8 mouse cellular contexts compared by ENCODE assay signal in the genomic region with DNA sequence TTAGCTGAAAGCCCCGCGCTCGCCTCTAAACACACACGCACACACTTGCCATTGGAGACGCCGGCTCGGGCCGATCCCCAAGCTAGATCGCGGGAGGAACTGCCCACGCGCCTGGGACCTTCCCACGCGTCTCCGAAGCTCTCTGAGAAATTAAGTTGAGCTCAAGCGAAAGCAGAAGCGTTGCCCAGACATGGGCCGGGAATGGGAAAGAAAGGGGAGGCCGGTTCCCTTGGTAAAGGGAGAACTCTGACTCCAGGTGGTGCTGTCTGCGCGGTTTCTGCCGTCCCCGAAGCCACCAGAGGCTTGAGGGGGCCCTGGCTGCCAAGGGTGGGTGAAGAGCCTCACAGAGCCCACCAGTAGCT. TPM values are rescaled to one million over a fixed set of nuclear protein-coding genes. Genes with fewer than 3 reads are reported as not detected.
DNase-seq lines count a peak whose midpoint lies in the region; ATAC-seq and TF ChIP-seq lines count a peak whose summit lies in the region.

A gene (minus strand): TSS at position 210 of the 362 bp plus-strand sequence.

- H3K4me1 ChIP-seq in forebrain, embryonic 14.5 days (ENCODE audit: control insufficient read depth, insufficient read depth, low read length), result peaks cover 34% of the 10 kb centered on the region
- H3K4me1 ChIP-seq in heart, embryonic 16.5 days (ENCODE audit: control insufficient read depth, insufficient read depth, low read length), result peaks cover 39% of the 10 kb centered on the region
- H3K4me1 ChIP-seq in liver, embryonic 14.5 days (replicated peaks; ENCODE audit: control insufficient read depth in 2 of 2, insufficient read depth in 2 of 2, low read length in 1 of 2), result no peaks in the 10 kb centered on the region

- no peaks in the 10 kb centered on the region for H3K36me3 ChIP-seq in forebrain, embryonic 14.5 days (ENCODE audit: control insufficient read depth, insufficient read depth, low read length)
- no peaks in the 10 kb centered on the region for H3K36me3 ChIP-seq in heart, embryonic 16.5 days (ENCODE audit: control insufficient read depth, insufficient read depth)
- H3K36me3 ChIP-seq in liver, embryonic 14.5 days (replicated peaks; ENCODE audit: control insufficient read depth, insufficient read depth, low read depth), result no peaks in the 10 kb centered on the region

- peak; percentile 53 for TF ChIP-seq CTCF in liver, embryonic 14.5 days (IDR thresholded peaks at IDR 0.05; ENCODE audit: low read depth)

- no peaks in the 10 kb centered on the region for H3K9me3 ChIP-seq in forebrain, embryonic 14.5 days (replicated peaks; ENCODE audit: control insufficient read depth, low read length)
- 0 out of 2 replicates have a peak, but pooled peaks cover 3% of the 10 kb centered on the region for H3K9me3 ChIP-seq in heart, embryonic 16.5 days (replicated peaks; ENCODE audit: control insufficient read depth, low read length)
- H3K9me3 ChIP-seq in liver, embryonic 14.5 days (ENCODE audit: control insufficient read depth, low read length), result no peaks in the 10 kb centered on the region

- 0% methylated on average over 23 of the region's 23 CpGs for WGBS in forebrain, embryonic 14.5 days
- WGBS in heart, embryonic 16.5 days, result 0% methylated on average over 23 of the region's 23 CpGs
- under 1% methylated on average over 23 of the region's 23 CpGs for WGBS in liver, embryonic 14.5 days (ENCODE audit: insufficient replicate concordance)

- peak; percentile 50 for ATAC-seq in forebrain, embryonic 14.5 days
- peak; percentile 65 for ATAC-seq in heart, embryonic 16.5 days (replicated peaks; ENCODE audit: extremely low read depth, insufficient read depth, low FRiP score)
- ATAC-seq in liver, embryonic 14.5 days (ENCODE audit: insufficient read depth), result no peak

- H3K27me3 ChIP-seq in forebrain, embryonic 14.5 days (replicated peaks; ENCODE audit: control insufficient read depth, insufficient read depth, low read length), result peaks cover 15% of the 10 kb centered on the region
- H3K27me3 ChIP-seq in heart, embryonic 16.5 days (ENCODE audit: control insufficient read depth, insufficient read depth, low read length), result no peaks in the 10 kb centered on the region
- peaks cover 40% of the 10 kb centered on the region for H3K27me3 ChIP-seq in liver, embryonic 14.5 days (ENCODE audit: control insufficient read depth, insufficient read depth, low read length)

- H3K27ac ChIP-seq in forebrain, embryonic 14.5 days (ENCODE audit: low read depth, low read length), result peak within 1 kb of the TSS; percentile 77
- H3K27ac ChIP-seq in heart, embryonic 16.5 days (ENCODE audit: low read length), result peak within 1 kb of the TSS; percentile 94
- no peak within 1 kb of the TSS for H3K27ac ChIP-seq in liver, embryonic 14.5 days

- peak; percentile 80 for DNase-seq in layer of hippocampus, adult 11-12 months (ENCODE audit: low spot score)
- no peak for DNase-seq in layer of hippocampus, adult 9-10 months (ENCODE audit: low spot score)
- DNase-seq in forebrain, embryonic 14.5 days (ENCODE audit: low spot score), result peak; percentile 88
- peak; percentile 80 to 84 for DNase-seq in kidney, postnatal 25 days
- DNase-seq in liver, embryonic 14.5 days (ENCODE audit: low read depth in 3 of 3, low spot score in 3 of 3), result no peak
- peak; percentile 88 for DNase-seq in neural tube, embryonic 10.5 days (ENCODE audit: extremely low spot score, low spot score)
- peak; percentile 66 for DNase-seq in testis, postnatal 14 days (ENCODE audit: low spot score)

- peak within 1 kb of the TSS; percentile 60 for H3K4me3 ChIP-seq in forebrain, embryonic 14.5 days (ENCODE audit: low read depth, low read length)
- H3K4me3 ChIP-seq in heart, embryonic 16.5 days (ENCODE audit: low read length), result peak within 1 kb of the TSS; percentile 83
- H3K4me3 ChIP-seq in liver, embryonic 14.5 days (ENCODE audit: insufficient read depth in 1 of 2, low read depth in 2 of 2, low read length in 2 of 2), result peak within 1 kb of the TSS; percentile 29 to 42

- H3K4me2 ChIP-seq in forebrain, embryonic 14.5 days (ENCODE audit: low read length), result peak within 1 kb of the TSS; percentile 98
- H3K4me2 ChIP-seq in heart, embryonic 16.5 days (ENCODE audit: low read depth, low read length), result peak within 1 kb of the TSS; percentile 87
- peak within 1 kb of the TSS; percentile 62 for H3K4me2 ChIP-seq in liver, embryonic 14.5 days (ENCODE audit: low read depth)

- H3K9ac ChIP-seq in forebrain, embryonic 14.5 days (ENCODE audit: low read length), result peak within 1 kb of the TSS; percentile 79
- peak within 1 kb of the TSS; percentile 95 for H3K9ac ChIP-seq in heart, embryonic 16.5 days (ENCODE audit: low read length)
- no peak within 1 kb of the TSS for H3K9ac ChIP-seq in liver, embryonic 14.5 days (replicated peaks)

- TF ChIP-seq EP300 in liver, embryonic 14.5 days (IDR thresholded peaks at IDR 0.05; ENCODE audit: low read depth), result no peak

RNA-seq across cellular contexts. Expression of the gene that starts here (rescaled TPM):
- 33.2 and 40.1 TPM in 2 replicates for polyA plus RNA-seq in forebrain, embryonic 14.5 days (2014; fragmentation: Nextera tagmentation; extraction: Ambion mirVana)
- polyA plus RNA-seq in heart, embryonic 16.5 days (2015; fragmentation: Nextera tagmentation; extraction: Ambion mirVana), result 61.8 and 73.3 TPM in 2 replicates
- 0.79 and 0.99 TPM in 2 replicates for polyA plus RNA-seq in liver, embryonic 14.5 days (2012; rRNA removed)
- 0.81 and 1.4 TPM in 2 replicates for polyA plus RNA-seq in liver, embryonic 14.5 days (2014; fragmentation: Nextera tagmentation; extraction: Ambion mirVana)

Comparison
In these comparisons a context has a peak if more than half of its experiments do, and no peak if none do; other contexts are left out.
1. RNA of the gene that starts here (polyA plus RNA-seq): 61.8 to 73.3 TPM in heart, embryonic 16.5 days and 33.2 to 40.1 TPM in forebrain, embryonic 14.5 days; 0.79 to 1.4 TPM in liver, embryonic 14.5 days; every median in the first group is over 10 times any median in the second.
2. DNase-seq: peak in layer of hippocampus, adult 11-12 months (single experiment), forebrain, embryonic 14.5 days (single experiment), kidney, postnatal 25 days (2 of 2), neural tube, embryonic 10.5 days (single experiment) and testis, postnatal 14 days (single experiment); none in layer of hippocampus, adult 9-10 months (single experiment) and liver, embryonic 14.5 days (0 of 3).
3. Peak in every context shown above with its lines, with median percentiles within 50 percentile points of each other: H3K4me2 ChIP-seq and H3K4me3 ChIP-seq.